Mouse (Mus musculus): ENCODE measurements around the gene Nin.

Nin gene

DNA sequence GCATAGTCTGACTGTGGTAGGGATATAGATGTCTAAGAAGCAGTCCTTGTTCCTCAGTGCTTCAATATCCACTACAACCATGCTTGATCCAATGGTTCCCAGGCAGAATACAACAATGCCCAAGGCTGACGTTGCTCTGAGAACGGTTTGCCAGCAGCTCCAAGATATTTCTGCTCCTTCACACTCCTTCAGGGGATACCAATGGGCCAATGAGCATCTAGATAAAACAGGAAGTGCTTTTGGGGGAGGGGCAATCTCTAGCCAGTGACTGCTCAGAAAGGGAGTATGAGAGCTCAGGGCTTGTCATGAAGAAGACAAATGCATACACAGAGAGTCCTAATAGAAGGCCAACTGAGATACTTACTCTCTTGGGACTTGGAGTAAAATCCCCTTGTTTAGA lies 6.0 kb upstream of the Nin start:
- DNase-seq (ENCODE audit: low read depth, low spot score) = no peak

DNA sequence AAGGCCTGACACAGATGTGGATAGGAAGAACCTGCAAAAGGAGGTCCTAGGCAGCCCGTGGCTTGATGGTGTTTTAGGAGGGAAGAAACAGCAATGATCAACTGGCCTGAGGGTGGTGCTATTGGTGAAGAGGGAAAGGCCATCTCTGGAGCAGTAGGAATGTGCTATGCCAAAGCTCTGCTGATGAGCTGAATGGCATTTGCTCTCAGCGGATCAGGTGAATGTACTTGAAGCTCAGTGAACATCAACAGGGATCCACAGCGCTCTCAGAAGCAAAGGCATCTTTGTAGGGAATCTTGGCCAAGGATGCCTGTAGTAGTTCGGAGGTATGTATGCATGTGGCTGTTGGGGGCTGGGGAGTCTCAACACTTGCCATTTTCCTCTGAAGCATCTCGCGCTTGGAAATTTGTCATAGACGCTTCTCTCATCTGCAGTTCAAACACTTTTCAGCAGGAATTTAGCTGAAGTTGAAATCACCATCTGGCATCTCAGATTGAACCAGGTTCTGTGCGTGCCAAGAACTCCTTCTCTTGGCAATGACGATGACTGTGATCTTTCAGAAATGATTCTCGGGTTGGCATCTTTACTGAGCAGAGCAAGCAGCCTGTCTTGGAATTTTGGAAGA lies 5.3 kb upstream of the Nin start:
- no peak for DNase-seq (ENCODE audit: low read depth, low spot score)

DNA sequence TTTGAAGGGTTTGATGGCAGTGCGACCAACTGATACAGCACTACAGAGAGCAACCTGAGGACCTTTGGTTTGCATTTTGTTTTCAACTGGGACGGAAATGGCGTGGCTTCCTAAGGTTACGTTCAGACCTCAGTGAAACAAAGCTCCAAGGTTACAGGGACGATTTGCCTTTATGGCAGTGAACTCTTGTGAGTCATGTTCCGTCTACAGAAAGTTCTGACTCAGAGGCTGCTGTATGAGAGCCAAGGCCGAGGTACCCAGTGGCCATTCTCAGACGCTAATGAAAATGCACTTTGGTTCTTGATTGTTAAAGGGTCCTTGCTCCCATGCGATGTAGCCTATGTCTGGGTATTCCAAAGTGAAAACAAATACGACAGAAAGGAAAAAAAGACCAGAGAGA lies 3.6 kb upstream of the Nin start:
- DNase-seq (ENCODE audit: low read depth, low spot score) = no peak

DNA sequence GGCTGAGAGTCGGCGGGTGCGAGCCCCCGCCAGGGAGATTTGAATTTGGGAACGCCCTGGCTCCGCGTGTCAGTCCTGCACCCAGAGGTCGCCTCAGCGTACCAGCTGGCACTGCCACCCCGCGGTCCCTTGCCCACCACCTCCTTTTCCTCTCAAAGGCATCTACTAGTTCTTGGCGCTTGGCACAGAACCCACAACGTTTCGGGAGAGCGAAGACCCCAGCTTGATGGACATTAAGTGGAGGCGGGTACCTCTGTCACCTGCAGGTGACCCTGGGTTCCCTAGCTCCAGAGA lies 1.5 kb downstream of the Nin start:
- no peak for DNase-seq (ENCODE audit: low read depth, low spot score)

DNA sequence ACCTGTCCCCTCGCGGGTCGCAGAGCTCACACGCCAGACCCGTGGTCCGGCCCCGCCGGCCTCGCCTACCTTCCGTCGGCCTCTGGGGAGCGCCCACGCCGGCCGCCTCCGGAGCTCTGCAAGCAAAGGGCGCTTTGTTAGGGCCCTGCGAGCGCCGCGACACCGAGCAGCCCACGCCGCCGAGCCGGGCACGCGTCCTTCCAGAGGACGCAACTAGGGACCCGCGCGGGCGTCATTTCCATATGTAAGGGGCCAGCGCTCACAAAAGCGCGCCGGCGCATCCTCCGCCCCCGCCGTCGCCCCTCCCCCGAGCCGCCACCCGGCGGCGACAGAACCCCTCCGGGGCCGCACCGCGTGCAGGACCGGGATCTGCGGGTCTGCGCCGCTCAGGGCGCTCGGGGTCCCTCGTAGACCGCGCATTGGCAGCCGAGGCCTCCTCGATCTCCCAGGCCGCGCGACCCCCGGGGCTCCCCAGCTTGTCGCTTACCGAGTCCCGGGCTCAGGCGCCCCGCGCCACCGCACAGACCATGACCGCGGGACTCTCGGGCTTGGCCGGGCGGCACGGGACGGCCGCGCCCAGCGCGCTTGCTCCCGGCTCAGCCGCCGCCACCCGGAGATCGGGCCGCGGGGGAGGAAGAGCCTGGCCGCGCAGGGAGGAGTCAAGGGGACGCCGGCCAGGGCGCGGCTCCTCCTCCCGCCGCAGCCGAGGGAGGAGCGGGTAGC lies 2.0 kb downstream of the Nin start:
- DNase-seq (ENCODE audit: low read depth, low spot score) = peak; percentile 81

DNA sequence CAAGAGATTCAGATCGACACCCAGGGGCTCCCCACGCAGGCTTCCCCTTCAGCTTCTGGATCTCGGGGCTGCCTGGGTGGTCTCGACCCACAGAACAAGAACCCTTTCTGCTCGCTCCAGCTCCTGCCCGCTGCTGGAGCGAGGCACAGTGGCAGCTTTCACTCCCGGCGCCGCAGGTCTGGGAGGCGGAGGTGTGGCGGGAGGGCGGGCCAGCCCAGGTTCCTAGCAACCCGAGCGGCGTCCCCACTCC lies 2.5 kb downstream of the Nin start:
- DNase-seq (ENCODE audit: low read depth, low spot score) = no peak

DNA sequence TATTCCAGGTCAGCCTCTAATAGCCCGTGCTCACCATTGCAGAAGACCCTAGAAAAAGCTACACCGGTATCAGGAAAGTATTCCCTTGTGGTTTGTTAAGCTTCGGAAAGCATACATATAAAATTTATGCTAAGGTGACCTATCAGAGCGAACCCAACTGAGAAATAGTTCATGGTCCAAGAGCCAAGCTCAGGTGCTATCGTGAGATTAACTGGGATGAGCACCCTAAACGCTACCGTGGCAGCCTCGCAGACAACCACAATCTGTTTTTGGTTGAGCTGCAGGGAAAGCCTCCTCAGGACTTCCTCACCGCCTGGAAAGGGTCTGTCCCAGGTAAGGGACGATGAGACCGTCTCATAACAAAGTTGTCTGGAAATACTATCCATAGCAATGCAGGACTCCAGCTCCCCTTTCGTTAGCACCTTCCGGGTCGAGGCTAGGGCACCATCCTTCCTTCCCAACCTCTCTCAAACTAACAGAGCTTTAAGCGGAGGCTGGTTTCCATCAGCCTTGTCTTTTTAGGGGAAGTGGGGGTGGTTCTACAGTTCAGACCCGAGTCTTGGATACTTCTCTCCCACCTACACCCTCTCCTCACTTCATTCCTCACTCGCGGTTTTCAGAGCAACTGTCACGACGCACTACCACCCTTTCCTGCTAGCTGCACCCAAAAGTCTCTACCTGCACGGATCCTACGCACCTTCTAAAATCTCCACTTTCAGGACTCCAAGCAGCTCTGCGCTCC lies 3.0 kb downstream of the Nin start:
- no peak for DNase-seq (ENCODE audit: low read depth, low spot score)

DNA sequence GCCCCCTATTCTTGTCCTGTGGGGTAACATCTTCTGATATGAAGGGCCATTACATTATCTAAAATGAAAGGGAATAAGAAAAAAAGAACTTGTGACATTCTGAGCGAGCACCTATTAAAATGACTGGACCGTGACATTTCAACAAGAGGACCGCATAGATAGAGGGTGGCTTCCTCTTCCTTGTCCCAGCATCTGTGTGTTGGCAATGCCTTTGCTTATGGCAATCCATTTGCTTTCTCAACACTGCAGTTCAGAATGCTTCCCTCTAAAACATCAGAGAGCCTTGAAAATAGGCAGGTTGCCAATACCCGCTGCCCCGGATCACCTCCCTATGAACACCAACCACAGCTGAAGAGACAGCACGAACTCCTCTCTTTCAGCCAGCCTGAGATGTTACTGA lies 3.6 kb downstream of the Nin start:
- DNase-seq (ENCODE audit: low read depth, low spot score) = peak; percentile 37

DNA sequence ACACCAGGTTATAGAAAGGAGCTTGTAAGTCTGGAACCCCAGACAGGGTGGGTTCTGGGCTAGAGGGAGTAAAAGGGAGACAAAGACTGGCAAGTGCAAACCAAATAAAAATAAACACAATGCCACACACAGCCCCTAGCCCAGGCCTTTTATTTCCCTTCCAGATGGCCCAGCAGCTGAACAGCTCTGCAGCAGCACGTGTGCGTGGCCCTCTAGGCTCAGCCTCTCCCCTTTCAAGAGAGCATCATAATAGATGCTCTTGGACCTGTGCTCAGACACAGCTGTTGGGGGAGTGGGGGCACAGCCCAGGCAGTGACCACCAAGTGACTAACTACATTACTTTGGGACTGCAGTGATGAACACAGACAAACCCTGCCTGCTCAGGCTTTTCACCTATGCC lies 5.4 kb downstream of the Nin start:
- DNase-seq (ENCODE audit: low read depth, low spot score) = no peak

DNA sequence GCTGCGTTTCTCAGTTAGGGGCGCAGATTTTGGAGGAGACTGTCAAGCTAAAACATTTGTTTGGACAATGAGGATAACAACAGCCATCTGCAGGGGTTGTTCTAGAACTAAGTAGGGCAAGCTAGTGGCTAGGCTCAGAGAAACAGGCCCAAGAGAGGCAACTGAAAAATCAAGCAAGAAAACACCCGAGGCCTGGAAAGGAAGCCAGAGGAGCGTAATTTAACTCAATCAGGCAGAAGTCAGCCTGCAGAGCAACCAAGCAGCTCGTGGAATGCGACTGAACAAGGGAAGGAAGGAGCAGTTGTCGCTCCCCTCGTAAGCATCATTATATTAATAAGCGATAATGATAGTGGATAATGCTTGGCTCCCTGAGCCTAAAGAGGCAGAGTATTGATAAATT lies 7.0 kb downstream of the Nin start:
- no peak for DNase-seq (ENCODE audit: low read depth, low spot score)

DNA sequence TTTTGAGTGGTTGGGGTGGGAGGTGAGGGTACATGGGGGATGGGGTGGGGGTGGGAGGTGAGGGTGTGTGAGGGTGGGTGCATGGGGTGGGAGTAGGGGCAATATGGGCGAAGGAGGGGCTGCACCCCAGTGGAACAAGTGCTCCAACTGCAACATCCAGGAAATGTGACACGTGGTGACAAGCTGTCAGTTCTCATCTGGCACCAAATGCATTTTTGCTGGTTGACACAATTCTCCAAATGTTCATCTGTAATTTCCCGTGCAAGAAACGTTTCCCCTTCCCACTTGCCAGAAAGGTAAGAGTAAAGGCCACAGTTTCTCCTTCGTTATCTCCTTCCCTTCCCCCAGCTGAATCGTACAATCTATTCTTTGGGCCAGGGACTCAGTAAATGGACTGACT lies 7.6 kb downstream of the Nin start:
- DNase-seq (ENCODE audit: low read depth, low spot score) = no peak

DNA sequence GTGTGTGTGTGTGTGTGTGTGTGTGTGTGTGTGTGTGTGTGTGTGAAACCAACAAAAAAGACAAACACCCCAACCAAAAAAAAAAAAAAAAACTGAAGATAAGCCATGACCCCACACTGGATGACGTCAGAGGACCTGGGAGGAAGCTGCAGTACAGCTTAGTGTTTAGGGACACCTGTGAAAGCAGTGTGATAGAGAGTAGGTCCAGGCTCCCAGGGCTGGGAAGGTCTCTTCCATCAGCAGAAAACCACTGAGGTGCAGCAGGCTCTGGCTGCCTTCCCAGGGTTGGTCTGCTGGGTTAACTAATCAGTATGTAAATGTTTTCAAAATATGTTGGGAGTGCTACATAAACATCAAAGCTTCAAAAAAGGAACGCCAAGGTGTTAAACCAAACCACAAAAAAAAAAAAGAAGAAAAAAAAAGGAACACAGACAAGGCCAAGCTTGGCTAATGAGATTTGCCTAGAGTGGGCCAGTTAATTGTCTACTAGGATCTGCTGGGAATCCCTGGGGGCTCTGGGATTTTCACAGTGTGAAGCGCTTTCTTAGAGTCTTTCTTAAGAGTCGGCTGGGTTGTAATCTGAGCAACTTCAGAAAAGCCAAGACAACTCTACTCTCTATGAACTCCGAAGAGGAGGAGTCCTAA lies 8.6 kb downstream of the Nin start:
- peak; percentile 60 for DNase-seq (ENCODE audit: low read depth, low spot score)

DNA sequence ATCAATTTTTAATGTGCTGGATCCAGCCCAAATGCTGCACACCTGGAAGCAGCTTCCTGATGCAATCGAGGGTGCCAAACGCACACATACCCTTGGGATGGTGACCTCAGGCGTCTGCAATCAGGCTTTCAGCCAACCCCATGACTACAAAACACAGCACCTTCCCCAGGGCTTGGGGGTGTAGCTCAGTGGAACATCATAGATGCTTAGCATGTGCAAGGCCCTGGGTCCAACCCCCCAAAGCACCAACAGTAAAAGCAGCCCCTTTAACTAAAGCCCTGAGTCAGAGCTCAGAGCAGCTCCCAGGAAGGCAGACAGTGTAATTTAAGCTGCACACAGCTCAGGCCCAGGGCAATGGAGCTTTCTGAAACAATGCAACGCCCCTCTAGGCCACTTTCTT lies 9.3 kb downstream of the Nin start:
- no peak for DNase-seq (ENCODE audit: low read depth, low spot score)

DNA sequence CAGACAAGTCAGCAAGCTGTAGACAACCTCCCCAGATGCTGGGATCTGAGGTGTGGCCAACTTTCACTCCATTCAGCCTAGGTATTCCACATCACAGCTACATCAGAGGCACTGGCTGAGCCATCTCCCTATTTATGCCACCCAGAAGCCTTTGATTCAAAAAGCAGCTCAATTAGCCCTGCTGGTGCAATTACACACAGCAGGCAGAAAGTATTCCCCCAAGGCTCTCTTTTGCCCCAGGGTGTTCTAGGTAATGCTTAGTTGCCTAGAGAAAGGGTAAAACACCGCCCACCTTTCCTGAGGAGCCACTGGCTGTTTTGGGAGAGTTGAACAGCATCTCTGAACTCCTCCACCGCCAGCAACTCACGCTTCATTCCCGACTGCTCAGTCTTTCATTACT lies 10.3 kb downstream of the Nin start:
- no peak for DNase-seq (ENCODE audit: low read depth, low spot score)

DNA sequence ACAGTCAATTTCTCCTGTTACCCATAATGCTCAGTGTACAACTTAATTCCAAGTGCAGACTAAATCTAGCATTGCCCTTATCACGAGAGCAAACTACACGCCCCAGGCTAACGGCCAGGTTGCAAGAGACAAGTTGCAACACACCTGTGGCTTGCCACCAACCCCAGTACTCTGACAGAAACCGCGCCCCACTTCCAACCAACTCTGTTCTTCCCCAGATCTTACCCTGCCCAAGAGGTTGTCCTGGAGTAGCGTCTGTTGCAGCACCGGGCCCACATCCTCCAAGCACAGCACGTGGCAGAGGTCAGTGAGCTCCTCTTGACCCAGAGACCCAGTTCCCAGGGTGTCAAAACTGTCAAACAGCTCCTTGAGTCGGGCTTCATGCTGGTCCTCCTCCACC lies 11.1 kb downstream of the Nin start:
- DNase-seq (ENCODE audit: low read depth, low spot score) = no peak

DNA sequence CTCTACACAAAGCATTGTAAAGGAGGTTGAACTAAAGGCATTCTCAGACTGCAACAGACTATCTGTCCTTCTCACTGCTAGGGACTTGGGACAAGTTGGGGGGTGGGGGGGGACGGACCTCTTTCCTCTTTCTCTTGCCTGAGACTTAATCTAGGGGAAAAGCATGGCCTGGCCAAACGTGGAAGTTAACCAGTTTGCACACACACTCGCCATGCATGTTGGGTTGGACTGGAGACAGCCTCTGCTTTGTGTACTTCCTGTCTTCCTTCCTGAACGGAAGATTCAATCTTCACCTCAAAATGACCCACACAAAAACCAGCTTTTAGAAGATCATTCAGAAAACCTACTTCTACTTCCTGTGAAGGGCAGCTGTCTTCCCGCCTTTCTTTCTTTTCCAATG lies 11.7 kb downstream of the Nin start:
- no peak for DNase-seq (ENCODE audit: low read depth, low spot score)

DNA sequence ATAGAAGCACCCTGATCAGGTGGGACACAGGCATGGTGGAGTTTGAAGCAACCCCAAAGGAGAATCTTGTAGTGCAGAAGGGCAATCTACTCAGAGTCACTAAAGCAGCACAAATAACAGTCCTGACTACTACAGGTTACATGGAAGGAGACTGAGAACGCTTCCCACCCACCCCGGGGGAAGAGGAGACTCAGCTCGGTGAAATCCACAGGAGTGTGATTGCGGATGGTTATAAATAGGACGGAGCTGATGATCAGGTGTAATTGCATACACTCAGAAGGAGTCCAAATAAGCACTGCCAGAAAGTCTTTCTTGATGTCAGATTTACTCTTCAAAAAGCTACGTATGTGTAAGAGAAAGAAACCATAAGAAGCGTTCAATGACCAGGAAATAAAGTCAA lies 15.6 kb downstream of the Nin start:
- DNase-seq (ENCODE audit: low read depth, low spot score) = no peak

DNA sequence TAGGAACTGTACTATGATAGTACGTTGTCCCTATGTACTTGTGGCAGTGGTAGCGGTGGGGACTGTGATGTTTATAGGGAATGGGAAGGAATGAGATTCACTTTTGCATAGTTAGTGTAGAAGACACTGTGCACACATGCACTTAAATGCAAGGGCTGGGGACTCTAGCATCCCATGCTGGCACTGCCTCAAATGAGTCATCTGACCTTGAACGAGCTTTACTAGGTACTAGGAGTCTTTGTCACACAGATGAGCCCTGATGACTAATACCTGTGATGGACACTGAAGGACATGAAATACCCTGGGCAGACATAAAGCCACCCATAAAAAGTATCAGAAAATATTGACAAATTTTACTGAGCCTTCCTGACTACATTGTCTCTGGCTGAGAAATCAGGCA lies 16.2 kb downstream of the Nin start:
- no peak for DNase-seq (ENCODE audit: low read depth, low spot score)

DNA sequence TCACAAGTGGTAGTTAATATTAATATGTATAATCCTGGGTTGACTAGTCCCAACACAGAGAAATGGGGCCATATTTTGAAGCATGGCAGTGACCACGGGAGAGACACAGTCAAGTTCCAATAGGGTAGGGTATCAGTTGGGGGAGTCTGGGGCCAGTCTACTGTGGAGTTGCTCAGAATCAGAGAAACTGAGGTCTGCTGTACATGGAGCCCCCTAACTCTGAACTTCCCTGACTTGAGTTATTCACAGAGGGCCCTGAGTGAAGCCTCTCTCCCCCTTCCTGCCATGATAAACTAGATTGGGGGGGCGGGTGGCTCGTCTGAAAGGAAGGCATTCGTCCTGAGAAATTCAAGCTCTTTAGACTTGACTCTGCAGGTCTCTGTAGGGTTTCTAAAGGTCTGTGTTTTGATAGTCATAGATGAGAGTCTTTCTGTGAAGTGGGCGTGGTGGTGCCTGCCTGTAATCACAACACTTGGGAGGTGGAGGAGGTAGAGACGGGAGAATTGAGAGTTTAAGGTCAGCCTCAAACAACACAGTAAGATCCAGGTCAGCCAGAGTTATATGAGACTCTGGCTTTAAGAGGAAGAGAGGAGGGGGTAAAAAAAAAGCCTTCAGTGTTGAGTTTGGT lies 20.1 kb downstream of the Nin start:
- no peak for DNase-seq (ENCODE audit: low read depth, low spot score)

DNA sequence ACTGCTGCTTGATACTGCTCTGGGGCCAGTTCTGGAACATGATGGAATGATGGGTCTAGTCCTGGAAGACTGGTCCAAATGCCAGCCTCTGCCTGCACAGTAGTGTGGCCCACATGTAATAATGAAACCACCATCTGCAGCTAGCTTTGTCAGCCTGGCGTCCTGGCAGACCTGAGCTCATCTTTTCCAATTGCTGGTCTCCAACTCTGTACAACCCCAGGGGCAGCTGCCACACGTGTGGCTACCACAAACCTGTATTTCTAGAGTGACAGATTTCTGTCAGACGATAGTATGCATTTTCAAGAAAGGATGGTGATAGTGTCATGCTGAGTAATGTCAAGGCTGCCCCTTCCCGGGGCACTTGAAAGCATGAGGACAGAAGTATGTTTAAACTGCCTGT lies 25.2 kb downstream of the Nin start:
- no peak for DNase-seq (ENCODE audit: low read depth, low spot score)

DNA sequence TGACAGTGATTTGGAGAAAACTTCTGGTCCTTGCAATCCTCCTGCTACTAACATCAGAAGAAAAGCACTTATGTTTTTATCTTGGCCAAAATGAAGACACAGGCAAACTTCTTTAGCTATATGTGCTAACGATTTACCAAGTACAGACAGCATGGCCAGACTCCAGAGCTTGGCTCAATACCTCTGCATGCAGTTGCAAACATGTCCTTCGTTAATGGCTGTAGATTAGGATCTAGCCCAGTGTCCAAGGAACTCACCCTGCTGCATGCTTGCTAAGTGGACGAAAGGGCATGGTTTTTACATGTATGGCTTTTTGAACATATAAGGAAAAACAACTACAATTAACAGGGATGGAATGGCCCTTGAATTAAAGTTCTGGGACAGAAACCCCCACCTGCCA lies 28.2 kb downstream of the Nin start:
- no peak for DNase-seq (ENCODE audit: low read depth, low spot score)

DNA sequence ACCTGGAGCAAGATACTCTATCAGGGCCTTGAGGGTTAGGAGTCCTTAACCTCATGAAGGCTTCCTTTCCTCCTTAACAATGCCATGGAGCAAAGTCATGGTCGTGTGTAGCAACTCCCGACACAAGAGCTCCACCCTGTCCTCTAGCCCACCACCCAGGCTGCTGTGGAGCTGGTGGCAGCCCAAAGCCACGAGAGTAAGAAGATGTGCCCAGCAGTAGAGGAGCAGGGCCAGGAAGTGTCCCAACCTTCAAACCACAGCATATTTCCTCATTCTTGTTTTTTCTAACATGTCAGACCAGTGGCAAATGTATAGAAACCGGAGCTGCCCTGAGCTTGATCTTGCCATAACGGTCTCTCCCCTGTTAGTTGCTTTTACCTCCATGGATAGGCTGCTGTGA lies 29.3 kb downstream of the Nin start:
- no peak for DNase-seq (ENCODE audit: low read depth, low spot score)

DNA sequence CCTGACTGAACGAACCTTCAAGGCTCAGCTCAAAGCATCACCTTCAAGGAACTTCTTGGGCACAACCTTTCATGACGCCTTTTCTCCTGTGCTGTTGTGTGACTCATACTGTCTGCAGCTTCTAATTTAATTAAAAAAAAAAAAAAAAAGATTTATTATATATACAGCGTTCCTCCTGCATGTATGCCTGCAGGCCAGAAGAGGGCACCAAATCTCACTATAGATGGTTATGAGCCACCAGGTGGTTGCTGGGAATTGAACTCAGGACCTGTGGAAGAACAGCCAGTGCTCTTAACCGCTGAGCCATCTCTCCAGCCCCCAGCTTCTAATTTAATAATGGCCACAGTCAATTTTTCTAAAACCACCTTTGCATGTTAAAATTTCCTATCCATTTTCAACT lies 29.8 kb downstream of the Nin start:
- DNase-seq (ENCODE audit: low read depth, low spot score) = no peak
